Mouse (Mus musculus) c-Kit-positive CD71-positive TER-119-negative erythroid progenitor cells, embryonic 14.5 days (primary cell): ENCODE data around the gene Ddx55.

Experiments
- DNase-seq: peaks from one replicate; pipeline ENCODE4 v3.0.0-alpha.2; 2013; ENCODE audit warnings: low read depth

Gene Ddx55

DNA sequence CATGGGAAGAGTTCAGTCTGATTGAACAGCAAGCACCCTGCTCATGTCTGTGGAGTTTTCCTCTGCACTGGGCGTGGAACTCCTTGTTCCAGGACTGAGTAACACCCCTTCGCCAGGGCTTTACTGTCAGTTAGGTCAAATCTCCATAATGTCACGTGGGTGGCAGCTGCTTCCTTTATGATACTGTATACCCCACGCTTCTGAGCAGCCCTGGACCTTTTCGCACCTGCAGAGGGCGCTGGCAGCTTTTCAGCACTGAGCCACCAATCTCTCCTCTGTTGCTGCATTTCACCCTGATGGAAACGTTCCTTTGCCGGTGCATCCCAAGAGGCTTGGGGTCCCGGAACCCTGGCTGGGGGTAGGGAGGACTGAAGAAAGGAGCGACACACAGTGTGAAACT, 58.3 kb downstream of the Ddx55 start:
- peak; percentile 29 for DNase-seq

DNA sequence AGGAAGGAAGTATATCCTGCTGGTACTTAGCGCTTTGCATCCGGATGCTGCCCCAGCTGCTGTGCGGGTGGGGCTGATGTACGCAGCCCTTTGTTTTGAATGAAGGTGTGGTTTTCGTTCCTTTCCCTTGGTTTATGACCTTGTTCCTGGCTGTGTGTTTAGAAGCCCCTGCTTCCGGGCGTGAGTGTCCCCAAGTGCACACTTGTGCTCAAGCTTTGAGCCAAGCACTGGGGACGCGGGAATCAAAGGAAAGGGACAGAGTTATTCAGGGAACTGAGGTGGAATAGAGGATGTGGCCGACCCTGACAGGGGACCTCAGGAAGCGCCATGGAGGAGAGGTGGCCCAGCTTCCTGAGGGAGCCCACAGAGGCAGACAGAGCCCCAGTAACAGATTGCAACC, 62.0 kb downstream of the Ddx55 start:
- no peak for DNase-seq

DNA sequence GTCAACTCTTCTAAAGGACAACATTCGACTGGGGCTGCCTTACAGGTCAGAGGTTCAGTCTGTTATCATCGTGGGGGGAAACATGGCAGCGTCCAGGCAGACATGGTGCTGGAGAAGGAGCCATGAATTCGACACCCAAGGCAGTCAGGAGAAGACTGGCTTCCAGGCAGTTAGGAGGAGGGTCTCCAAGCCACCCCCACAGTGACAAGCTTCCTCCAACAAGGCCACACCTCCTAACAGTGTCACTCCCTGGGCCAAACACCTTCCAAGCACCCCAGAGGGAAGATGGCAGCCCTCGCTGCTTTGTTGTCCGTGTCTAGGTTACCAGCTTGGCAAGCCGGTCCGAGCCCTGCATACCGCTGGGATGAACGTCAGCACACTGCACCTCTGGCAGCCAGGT, 66.0 kb downstream of the Ddx55 start:
- no peak for DNase-seq
